Mouse (Mus musculus) heart, adult 18-20 months (tissue): ENCODE results near the gene Spns2. TPM values are rescaled to one million over a fixed set of nuclear protein-coding genes. Genes with fewer than 3 reads are reported as not detected.

Source experiments
- DNase-seq, 2 experiments: peaks; one replicate each; pipeline ENCODE4 v3.0.0; 2021 to 2022; ENCODE audit warnings: mixed read lengths in 1 of 2
- total RNA-seq, 2 experiments: library from RNA; stranded (reverse); gene quantifications; 2 replicates each; pipeline ENCODE4 v1.2.3; 2021

The Spns2 gene
- total RNA-seq, 2 experiments from 2014 or later, result 6.3 to 9.0 TPM

GRCm38 (mm10) chr11:72409649-72410385, 79.9 kb downstream of the Spns2 start:
- DNase-seq, result no peak

- DNase-seq, result no peak
Observed at GRCm38 (mm10) chr11:72408451-72409170, 81.1 kb downstream of the Spns2 start.

- DNase-seq, result peak; percentile 73 to 82
Observed at GRCm38 (mm10) chr11:72407574-72407973, 82.1 kb downstream of the Spns2 start.

DNA sequence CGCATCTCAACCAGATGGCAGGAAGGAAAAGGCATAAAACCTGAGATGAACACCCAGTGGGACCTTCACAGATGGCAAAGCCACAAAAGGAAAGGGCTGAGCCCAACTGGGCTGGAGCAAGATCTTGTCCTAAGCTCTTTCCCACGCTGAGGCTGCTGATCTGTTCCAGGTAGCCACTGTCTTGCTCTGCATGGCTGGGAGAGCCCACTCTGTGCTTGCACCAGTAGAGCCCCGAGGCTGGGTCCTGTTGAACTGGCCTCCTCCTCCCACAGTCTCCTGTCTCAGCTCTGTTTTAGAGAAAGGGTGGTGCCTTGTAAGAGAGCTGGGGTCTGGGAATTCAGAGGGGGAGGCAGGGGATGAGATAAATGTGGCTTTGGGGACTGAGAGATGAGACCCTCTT, 82.6 kb downstream of the Spns2 start:
- no peak for DNase-seq

- no peak for DNase-seq
Observed at GRCm38 (mm10) chr11:72406079-72406675, 83.5 kb downstream of the Spns2 start.

DNA sequence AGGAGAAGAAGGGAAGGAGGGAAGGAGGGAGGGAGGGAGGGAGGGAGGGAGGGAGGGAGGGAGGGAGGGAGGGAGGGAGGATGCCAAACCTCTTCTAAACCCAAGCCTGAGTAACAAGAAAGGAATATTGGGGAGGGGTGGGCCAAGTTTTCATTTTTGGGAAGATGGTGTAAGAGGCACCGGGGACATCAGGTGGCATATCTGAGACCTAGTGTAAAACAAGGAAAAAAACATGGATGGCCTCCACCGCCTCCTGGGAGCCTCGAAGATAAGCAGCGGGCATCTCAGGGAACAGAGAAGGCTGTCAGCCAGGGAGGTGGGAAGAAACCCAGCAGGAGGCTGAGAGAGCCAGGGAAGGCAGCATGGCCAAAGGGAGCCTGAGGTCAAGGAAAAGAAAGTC, 84.2 kb downstream of the Spns2 start:
- no peak for DNase-seq

DNA sequence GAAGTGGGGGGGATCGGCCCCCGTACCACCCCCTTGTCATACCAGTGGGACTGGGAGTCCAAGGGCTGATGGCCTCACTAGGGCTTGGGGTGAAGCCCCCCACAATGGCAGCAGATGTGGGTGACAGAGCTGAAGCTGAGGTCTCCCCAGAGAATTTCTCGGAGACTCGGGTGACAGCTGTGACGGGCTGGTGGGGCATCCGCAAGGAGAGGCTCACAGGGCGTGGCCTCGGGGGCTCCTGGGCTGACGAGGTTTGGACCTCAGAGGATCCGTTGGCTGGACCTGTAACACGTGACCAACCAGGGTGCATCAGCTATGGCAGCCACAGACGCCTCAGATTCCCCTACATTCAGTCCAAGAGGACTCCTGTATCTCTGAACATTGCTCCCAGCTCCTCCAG, 86.7 kb downstream of the Spns2 start:
- DNase-seq, result no peak

GRCm38 (mm10) chr11:72402017-72402416, 87.7 kb downstream of the Spns2 start:
- DNase-seq, result no peak

Other genes with a start within 250 kb of the Spns2 start
- not detected for gene Slc13a5, start 222.7 kb downstream of the Spns2 start, total RNA-seq
- gene Xaf1, start 188.3 kb downstream of the Spns2 start, total RNA-seq, result 10 to 100 TPM in 1 of 2 experiments, 1 to 10 TPM in 1; 9.5 to 10.5 TPM
- gene Fbxo39, start 175.5 kb downstream of the Spns2 start, total RNA-seq, result not detected
- under 1 TPM in 1 of 2 experiments, not detected in 1; 0.75 TPM for gene Tekt1, start 127.5 kb downstream of the Spns2 start, total RNA-seq
- 10 to 100 TPM in 1 of 2 experiments, 1 to 10 TPM in 1; 9.4 to 11.3 TPM for gene Smtnl2, start 78.2 kb downstream of the Spns2 start, total RNA-seq
- not detected for gene Ggt6, start 54.4 kb downstream of the Spns2 start, total RNA-seq
- gene Mybbp1a, start 48.5 kb downstream of the Spns2 start, total RNA-seq, result 10 to 100 TPM; 43.1 to 47.5 TPM
- gene Spns3, start 60.6 kb upstream of the Spns2 start, total RNA-seq, result not detected
- gene Ube2g1, start 117.4 kb upstream of the Spns2 start, total RNA-seq, result 10 to 100 TPM; 49.6 to 54.7 TPM
- gene Ankfy1, start 200.1 kb upstream of the Spns2 start, total RNA-seq, result 10 to 100 TPM; 15.3 to 16.6 TPM